Mouse (Mus musculus): ENCODE measurements around the gene Cchcr1. TPM values are rescaled to one million over a fixed set of nuclear protein-coding genes. Genes with fewer than 3 reads are reported as not detected.

The Cchcr1 gene
- polyA plus RNA-seq, 1 experiment = 11.5 TPM

GRCm38 (mm10) chr17:35544680-35545079 lies 27.8 kb downstream of the Cchcr1 start:
- peak; percentile 50 for DNase-seq (ENCODE audit: low read depth)
- peak; percentile 81 for TF ChIP-seq CTCF (IDR thresholded peaks at IDR 0.05; ENCODE audit: borderline replicate concordance, extremely low read depth, insufficient read depth, insufficient read length)
- TF ChIP-seq POLR2A (IDR thresholded peaks at IDR 0.05; ENCODE audit: borderline replicate concordance, extremely low read depth, insufficient read depth, insufficient read length, poor library complexity, severe bottlenecking) = no peak

- TF ChIP-seq POLR2A (IDR thresholded peaks at IDR 0.05; ENCODE audit: borderline replicate concordance, extremely low read depth, insufficient read depth, insufficient read length, poor library complexity, severe bottlenecking) (no peak), CTCF (IDR thresholded peaks at IDR 0.05; ENCODE audit: borderline replicate concordance, extremely low read depth, insufficient read depth, insufficient read length) (0 out of 2 replicates have a peak, but pooled peaks have one; percentile 12)
- no peak for DNase-seq (ENCODE audit: low read depth)
These were observed 30.6 kb downstream of the Cchcr1 start for GRCm38 (mm10) chr17:35547465-35547864.

DNA sequence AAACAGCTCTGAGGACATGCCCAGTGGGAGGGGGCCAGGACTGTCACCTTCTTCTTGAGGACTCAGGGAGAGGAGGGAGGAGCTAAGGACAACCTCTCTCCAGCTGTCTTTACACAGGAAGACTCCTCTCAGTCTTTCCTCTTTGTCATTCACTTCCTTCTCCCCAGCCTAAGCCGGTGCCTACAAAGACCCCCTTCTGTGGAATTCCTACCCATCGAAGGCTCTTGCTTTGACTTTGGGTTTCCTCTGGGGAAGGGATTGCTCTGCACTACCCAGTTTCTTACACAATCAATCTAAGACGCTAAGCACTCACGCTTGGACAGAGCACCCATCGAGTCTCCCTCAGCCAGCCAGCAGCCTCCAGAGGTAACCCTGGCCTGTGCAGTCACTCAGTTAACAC lies 31.7 kb downstream of the Cchcr1 start:
- no peak for DNase-seq (ENCODE audit: low read depth)
- TF ChIP-seq POLR2A (IDR thresholded peaks at IDR 0.05; ENCODE audit: borderline replicate concordance, extremely low read depth, insufficient read depth, insufficient read length, poor library complexity, severe bottlenecking) (no peak), CTCF (IDR thresholded peaks at IDR 0.05; ENCODE audit: borderline replicate concordance, extremely low read depth, insufficient read depth, insufficient read length) (no peak)

GRCm38 (mm10) chr17:35549437-35550142 lies 32.7 kb downstream of the Cchcr1 start:
- DNase-seq (ENCODE audit: low read depth) = peak; percentile 67
- TF ChIP-seq POLR2A (IDR thresholded peaks at IDR 0.05; ENCODE audit: borderline replicate concordance, extremely low read depth, insufficient read depth, insufficient read length, poor library complexity, severe bottlenecking) (no peak), CTCF (IDR thresholded peaks at IDR 0.05; ENCODE audit: borderline replicate concordance, extremely low read depth, insufficient read depth, insufficient read length) (no peak)

- TF ChIP-seq CTCF (IDR thresholded peaks at IDR 0.05; ENCODE audit: borderline replicate concordance, extremely low read depth, insufficient read depth, insufficient read length) (no peak), POLR2A (IDR thresholded peaks at IDR 0.05; ENCODE audit: borderline replicate concordance, extremely low read depth, insufficient read depth, insufficient read length, poor library complexity, severe bottlenecking) (no peak)
- no peak for DNase-seq (ENCODE audit: low read depth)
These were observed 33.2 kb downstream of the Cchcr1 start for GRCm38 (mm10) chr17:35550143-35550494.

DNA sequence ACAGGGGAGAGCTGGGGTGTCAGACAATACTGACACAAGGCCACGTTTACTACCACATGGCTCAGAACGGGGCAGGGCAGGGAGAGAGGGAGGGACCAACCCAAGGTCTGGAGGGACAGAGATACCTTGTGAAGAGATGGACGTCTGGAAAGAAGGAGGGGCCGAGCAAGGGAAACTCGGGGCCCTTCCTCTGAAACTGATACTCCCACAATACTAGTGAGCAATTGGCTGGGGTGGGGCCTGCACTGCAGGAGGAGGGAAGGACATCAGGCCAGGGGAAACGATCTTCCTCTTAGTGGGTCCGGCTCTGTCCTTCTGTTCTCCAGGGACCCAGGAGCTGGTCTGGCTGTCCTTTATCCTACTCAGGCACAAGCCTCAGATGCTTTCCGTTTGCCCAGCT lies 34.0 kb downstream of the Cchcr1 start:
- TF ChIP-seq POLR2A (IDR thresholded peaks at IDR 0.05; ENCODE audit: borderline replicate concordance, extremely low read depth, insufficient read depth, insufficient read length, poor library complexity, severe bottlenecking) (no peak), CTCF (IDR thresholded peaks at IDR 0.05; ENCODE audit: borderline replicate concordance, extremely low read depth, insufficient read depth, insufficient read length) (no peak)
- no peak for DNase-seq (ENCODE audit: low read depth)

DNA sequence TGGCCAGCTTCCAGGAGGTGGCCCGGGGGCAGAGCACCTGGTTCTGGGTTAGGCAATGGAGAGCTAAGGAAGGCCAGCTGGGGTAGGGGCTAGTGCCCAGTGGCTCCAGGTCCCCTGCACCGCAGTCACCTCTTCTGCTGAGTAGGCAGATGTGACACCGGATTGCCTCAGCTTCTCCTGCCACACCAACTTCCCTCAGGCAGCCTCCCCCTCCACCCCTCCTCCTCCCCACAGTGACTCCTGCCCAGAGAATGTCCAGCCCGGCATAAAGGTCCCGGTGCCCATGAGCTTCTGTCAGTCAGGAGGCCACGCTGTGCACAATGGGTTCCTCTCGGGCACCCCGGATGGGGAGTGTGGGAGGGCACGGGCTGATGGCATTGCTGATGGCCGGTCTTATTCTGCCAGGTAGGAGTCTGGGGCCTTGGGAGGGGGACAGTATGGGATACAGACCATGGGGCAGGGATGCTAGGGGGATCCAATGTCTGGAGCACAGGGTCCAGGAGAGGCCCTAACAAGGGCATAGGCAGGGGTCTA lies 35.0 kb downstream of the Cchcr1 start, which contains the start of gene Cdsn:
Gene Cdsn, plus strand, starts transcription at position 248 of the 534 bp plus-strand sequence.
- DNase-seq (ENCODE audit: low read depth) = no peak
- TF ChIP-seq POLR2A (IDR thresholded peaks at IDR 0.05; ENCODE audit: borderline replicate concordance, extremely low read depth, insufficient read depth, insufficient read length, poor library complexity, severe bottlenecking) (no peak), CTCF (IDR thresholded peaks at IDR 0.05; ENCODE audit: borderline replicate concordance, extremely low read depth, insufficient read depth, insufficient read length) (no peak)

DNA sequence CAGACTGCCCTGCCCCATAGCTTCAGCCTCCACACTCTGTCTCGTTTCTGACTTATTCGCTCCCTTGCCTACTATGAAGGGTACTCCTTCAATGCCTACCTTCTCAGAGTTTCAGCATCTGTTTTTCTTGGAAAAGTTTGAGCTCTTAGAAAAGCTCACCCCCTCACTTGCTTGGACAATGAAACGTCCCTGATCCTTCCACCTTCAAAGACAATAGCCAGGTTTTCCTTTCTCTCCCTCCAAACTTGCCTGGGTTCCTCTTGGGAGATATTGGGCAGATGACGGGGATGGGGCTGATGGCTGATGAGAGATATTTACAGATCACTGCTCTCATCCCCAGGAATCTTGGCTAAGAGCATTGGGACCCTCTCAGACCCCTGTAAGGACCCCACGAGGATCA lies 37.4 kb downstream of the Cchcr1 start:
- DNase-seq (ENCODE audit: low read depth) = no peak
- TF ChIP-seq CTCF (IDR thresholded peaks at IDR 0.05; ENCODE audit: borderline replicate concordance, extremely low read depth, insufficient read depth, insufficient read length) (no peak), POLR2A (IDR thresholded peaks at IDR 0.05; ENCODE audit: borderline replicate concordance, extremely low read depth, insufficient read depth, insufficient read length, poor library complexity, severe bottlenecking) (no peak)

- DNase-seq (ENCODE audit: low read depth) = no peak
- no peak for TF ChIP-seq CTCF (IDR thresholded peaks at IDR 0.05; ENCODE audit: borderline replicate concordance, extremely low read depth, insufficient read depth, insufficient read length)
- TF ChIP-seq POLR2A (IDR thresholded peaks at IDR 0.05; ENCODE audit: borderline replicate concordance, extremely low read depth, insufficient read depth, insufficient read length, poor library complexity, severe bottlenecking) = no peak
These were observed 38.0 kb downstream of the Cchcr1 start for GRCm38 (mm10) chr17:35554761-35555397.

DNA sequence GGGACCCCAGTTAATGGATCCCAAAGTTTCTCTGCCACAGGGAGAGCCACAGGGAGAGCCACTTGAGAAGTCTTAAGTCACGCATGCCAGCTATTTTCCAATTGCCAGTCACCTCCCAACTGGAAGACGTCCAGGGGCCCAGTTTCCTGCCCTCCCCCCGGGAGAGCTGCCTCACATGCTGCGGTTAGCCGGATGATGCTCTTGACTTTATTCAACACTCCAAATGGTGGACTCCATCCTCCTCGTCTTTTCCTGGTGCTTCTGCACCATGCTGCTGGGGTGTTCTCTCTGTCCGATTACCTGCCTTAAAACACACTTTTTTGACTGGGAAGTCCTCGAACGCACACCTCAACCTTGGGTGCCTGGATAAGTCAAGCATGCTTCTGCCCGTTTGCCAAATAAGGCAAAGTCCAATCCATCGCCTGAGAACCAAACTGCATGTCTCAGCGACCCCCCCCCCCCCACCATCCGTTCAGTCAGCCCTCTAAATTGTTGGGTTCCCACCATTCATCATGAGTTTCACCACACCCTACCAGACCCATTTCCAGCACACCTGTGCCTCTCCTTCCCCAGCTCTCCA lies 39.4 kb downstream of the Cchcr1 start:
- no peak for DNase-seq (ENCODE audit: low read depth)
- TF ChIP-seq POLR2A (IDR thresholded peaks at IDR 0.05; ENCODE audit: borderline replicate concordance, extremely low read depth, insufficient read depth, insufficient read length, poor library complexity, severe bottlenecking) = no peak
- no peak for TF ChIP-seq CTCF (IDR thresholded peaks at IDR 0.05; ENCODE audit: borderline replicate concordance, extremely low read depth, insufficient read depth, insufficient read length)

- peak; percentile 55 for DNase-seq (ENCODE audit: low read depth)
- TF ChIP-seq POLR2A (IDR thresholded peaks at IDR 0.05; ENCODE audit: borderline replicate concordance, extremely low read depth, insufficient read depth, insufficient read length, poor library complexity, severe bottlenecking) (no peak), CTCF (IDR thresholded peaks at IDR 0.05; ENCODE audit: borderline replicate concordance, extremely low read depth, insufficient read depth, insufficient read length) (peak; percentile 72)
These were observed 39.9 kb downstream of the Cchcr1 start for GRCm38 (mm10) chr17:35556812-35557211.
